Mouse (Mus musculus) lung, embryonic 15.5 days (tissue): ENCODE results near the gene Mvb12b. TPM values are rescaled to one million over a fixed set of nuclear protein-coding genes. Genes with fewer than 3 reads are reported as not detected.

Experiments used
- ATAC-seq: fragments of 200-750 bp; cut with Nextera tagmentation; 2 replicates; pipeline ENCODE4 v1.8.0; 2017; ENCODE audit warnings: moderate number of reproducible peaks, borderline replicate concordance; ENCODE audit not compliant: low FRiP score, low TSS enrichment; ENCODE audit errors: extremely low read depth
- H3K27ac ChIP-seq: fragments of 300-500 bp; sonication (generic); 2 replicates; pipeline ENCODE4 v1.5.1; 2015; ENCODE audit warnings: moderate library complexity, mild to moderate bottlenecking, inconsistent platforms
- H3K27me3 ChIP-seq: fragments of 300-500 bp; sonication (generic); 2 replicates; pipeline ENCODE4 v1.6.1; 2015; ENCODE audit warnings: inconsistent platforms
- H3K36me3 ChIP-seq: fragments of 300-500 bp; sonication (generic); 2 replicates; pipeline ENCODE4 v1.6.1; 2015; ENCODE audit warnings: inconsistent platforms
- H3K4me1 ChIP-seq: fragments of 300-500 bp; sonication (generic); 2 replicates; pipeline ENCODE4 v1.6.1; 2015; ENCODE audit warnings: inconsistent platforms
- H3K4me2 ChIP-seq: fragments of 300-500 bp; sonication (generic); 2 replicates; pipeline ENCODE4 v1.6.1; 2015; ENCODE audit warnings: inconsistent platforms, mild to moderate bottlenecking, moderate library complexity
- H3K4me3 ChIP-seq: fragments of 300-500 bp; sonication (generic); 2 replicates; pipeline ENCODE4 v1.5.1; 2015; ENCODE audit warnings: mild to moderate bottlenecking, inconsistent platforms
- H3K9ac ChIP-seq: fragments of 300-500 bp; sonication (generic); 2 replicates; pipeline ENCODE4 v1.6.1; 2015; ENCODE audit warnings: inconsistent platforms
- H3K9me3 ChIP-seq: fragments of 300-500 bp; sonication (generic); 2 replicates; pipeline ENCODE4 v1.6.1; 2016; ENCODE audit warnings: inconsistent platforms
- WGBS: fragments of 180-500 bp; shearing (Covaris S2); methylation state at CpG from one replicate; pipeline ENCODE4 v1.1.7; 2015; 5-methylcytosine and 5-hydroxymethylcytosine counted together
- polyA plus RNA-seq: library from polyadenylated mRNA; unstranded; fragments of >200 nt; fragmentation: Nextera tagmentation; extraction: Ambion mirVana; gene quantifications from 2 replicates; pipeline ENCODE4 v1.2.1, GENCODE M21; 2015

The Mvb12b gene
- polyA plus RNA-seq, 1 experiment from 2014 or later, result 22.8 TPM

GRCm38 (mm10) chr2:33771388-33771787, 116.4 kb downstream of the Mvb12b start:
- Histone ChIP-seq H3K4me2 (no peak overlapping the region), H3K9me3 (no peaks in the 10 kb centered on the region), H3K27me3 (no peaks in the 10 kb centered on the region), H3K27ac (no peak overlapping the region), H3K4me1 (no peaks in the 10 kb centered on the region), H3K4me3 (no peak overlapping the region), H3K36me3 (peaks cover 12% of the 10 kb centered on the region; the same call in 1 of the 2 replicates), H3K9ac (no peak overlapping the region)
- 77% methylated on average over 10 of the region's 10 CpGs for WGBS
- ATAC-seq, result no peak

- no peaks in the 10 kb centered on the region for H3K4me1 ChIP-seq
- H3K9me3 ChIP-seq, result no peaks in the 10 kb centered on the region
- H3K27ac ChIP-seq, result no peak overlapping the region
- no peaks in the 10 kb centered on the region for H3K27me3 ChIP-seq
- no peak for ATAC-seq
- WGBS, result 80% methylated on average over 4 of the region's 4 CpGs
- H3K36me3 ChIP-seq, result peaks cover 10% of the 10 kb centered on the region; the same call in 1 of the 2 replicates
- H3K4me2 ChIP-seq, result no peak overlapping the region
- H3K9ac ChIP-seq, result no peak overlapping the region
- no peak overlapping the region for H3K4me3 ChIP-seq
Measured at GRCm38 (mm10) chr2:33770526-33771130, 117.1 kb downstream of the Mvb12b start.

GRCm38 (mm10) chr2:33764476-33764875, 123.3 kb downstream of the Mvb12b start:
- no peaks in the 10 kb centered on the region for H3K9me3 ChIP-seq
- ATAC-seq, result 0 out of 2 replicates have a peak, but pooled peaks have one; percentile 56
- H3K27ac ChIP-seq, result no peak overlapping the region
- no peak overlapping the region for H3K9ac ChIP-seq
- H3K4me2 ChIP-seq, result no peak overlapping the region
- WGBS, result 56% methylated on average over 5 of the region's 8 CpGs
- H3K27me3 ChIP-seq, result no peaks in the 10 kb centered on the region
- peaks cover 13% of the 10 kb centered on the region for H3K4me1 ChIP-seq
- H3K36me3 ChIP-seq, result no peaks in the 10 kb centered on the region
- no peak overlapping the region for H3K4me3 ChIP-seq

GRCm38 (mm10) chr2:33762210-33762609, 125.5 kb downstream of the Mvb12b start:
- Histone ChIP-seq H3K36me3 (no peaks in the 10 kb centered on the region), H3K4me1 (peaks cover 15% of the 10 kb centered on the region), H3K27me3 (no peaks in the 10 kb centered on the region), H3K9ac (no peak overlapping the region), H3K9me3 (no peaks in the 10 kb centered on the region), H3K27ac (no peak overlapping the region), H3K4me2 (no peak overlapping the region), H3K4me3 (no peak overlapping the region)
- ATAC-seq, result no peak
- WGBS, result 50% methylated on average over 6 of the region's 6 CpGs

GRCm38 (mm10) chr2:33760571-33760991, 127.2 kb downstream of the Mvb12b start:
- Histone ChIP-seq H3K4me1 (peaks cover 24% of the 10 kb centered on the region), H3K27ac (no peak overlapping the region), H3K27me3 (no peaks in the 10 kb centered on the region), H3K4me2 (no peak overlapping the region), H3K36me3 (no peaks in the 10 kb centered on the region), H3K9ac (no peak overlapping the region), H3K9me3 (no peaks in the 10 kb centered on the region), H3K4me3 (no peak overlapping the region)
- no peak for ATAC-seq
- 42% methylated on average over 13 of the region's 13 CpGs for WGBS

- no peak for ATAC-seq
- no peak overlapping the region for H3K27ac ChIP-seq
- H3K4me2 ChIP-seq, result no peak overlapping the region
- WGBS, result 65% methylated on average over 10 of the region's 10 CpGs
- H3K9me3 ChIP-seq, result no peaks in the 10 kb centered on the region
- peaks cover 35% of the 10 kb centered on the region for H3K4me1 ChIP-seq
- H3K27me3 ChIP-seq, result no peaks in the 10 kb centered on the region
- no peak overlapping the region for H3K4me3 ChIP-seq
- H3K36me3 ChIP-seq, result no peaks in the 10 kb centered on the region
- H3K9ac ChIP-seq, result no peak overlapping the region
Measured at GRCm38 (mm10) chr2:33759447-33759846, 128.3 kb downstream of the Mvb12b start.

GRCm38 (mm10) chr2:33755633-33756020, 132.1 kb downstream of the Mvb12b start:
- Histone ChIP-seq H3K36me3 (peaks cover 5% of the 10 kb centered on the region; the same call in 1 of the 2 replicates), H3K4me1 (peaks cover 54% of the 10 kb centered on the region), H3K27me3 (no peaks in the 10 kb centered on the region), H3K4me2 (no peak overlapping the region), H3K4me3 (no peak overlapping the region), H3K27ac (peak overlapping the region; percentile 97), H3K9me3 (no peaks in the 10 kb centered on the region), H3K9ac (no peak overlapping the region)
- 45% methylated on average over 6 of the region's 6 CpGs for WGBS
- ATAC-seq, result no peak

GRCm38 (mm10) chr2:33754980-33755632, 132.6 kb downstream of the Mvb12b start:
- Histone ChIP-seq H3K4me1 (peaks cover 49% of the 10 kb centered on the region), H3K27ac (peak overlapping the region; percentile 97), H3K4me3 (no peak overlapping the region), H3K27me3 (no peaks in the 10 kb centered on the region), H3K36me3 (peaks cover 5% of the 10 kb centered on the region; the same call in 1 of the 2 replicates), H3K9me3 (no peaks in the 10 kb centered on the region), H3K4me2 (no peak overlapping the region), H3K9ac (no peak overlapping the region)
- WGBS, result 46% methylated on average over 7 of the region's 7 CpGs
- no peak for ATAC-seq

- Histone ChIP-seq H3K27me3 (no peaks in the 10 kb centered on the region), H3K27ac (peak overlapping the region; percentile 97), H3K9me3 (no peaks in the 10 kb centered on the region), H3K36me3 (peaks cover 11% of the 10 kb centered on the region), H3K4me1 (peaks cover 42% of the 10 kb centered on the region), H3K9ac (no peak overlapping the region), H3K4me2 (peak overlapping the region; percentile 25), H3K4me3 (no peak overlapping the region)
- no peak for ATAC-seq
- WGBS, result 70% methylated on average over 3 of the region's 3 CpGs
Measured at GRCm38 (mm10) chr2:33754317-33754633, 133.5 kb downstream of the Mvb12b start.

GRCm38 (mm10) chr2:33753630-33754316, 134.0 kb downstream of the Mvb12b start:
- peak overlapping the region; percentile 40 for H3K4me2 ChIP-seq
- peak; percentile 92 for ATAC-seq
- 7% methylated on average over 15 of the region's 15 CpGs for whole genome bisulfite sequencing
- H3K27me3 ChIP-seq, result no peaks in the 10 kb centered on the region
- H3K9me3 ChIP-seq, result no peaks in the 10 kb centered on the region
- peaks cover 12% of the 10 kb centered on the region for H3K36me3 ChIP-seq
- H3K27ac ChIP-seq, result peak overlapping the region; percentile 97
- peaks cover 42% of the 10 kb centered on the region for H3K4me1 ChIP-seq
- H3K9ac ChIP-seq, result 0 out of 2 replicates have a peak overlapping the region, but pooled peaks have one; percentile 11
- no peak overlapping the region for H3K4me3 ChIP-seq

GRCm38 (mm10) chr2:33750611-33751010, 137.1 kb downstream of the Mvb12b start:
- Histone ChIP-seq H3K27me3 (no peaks in the 10 kb centered on the region), H3K4me3 (no peak overlapping the region), H3K4me1 (peaks cover 39% of the 10 kb centered on the region), H3K9ac (no peak overlapping the region), H3K36me3 (peaks cover 12% of the 10 kb centered on the region), H3K9me3 (no peaks in the 10 kb centered on the region), H3K27ac (no peak overlapping the region), H3K4me2 (no peak overlapping the region)
- no peak for ATAC-seq
- 86% methylated on average over 7 of the region's 7 CpGs for WGBS

- Histone ChIP-seq H3K9ac (no peak overlapping the region), H3K36me3 (peaks cover 7% of the 10 kb centered on the region), H3K27ac (peak overlapping the region; percentile 39; the same call in 1 of the 2 replicates), H3K27me3 (no peaks in the 10 kb centered on the region), H3K4me3 (no peak overlapping the region), H3K4me1 (peaks cover 6% of the 10 kb centered on the region), H3K9me3 (no peaks in the 10 kb centered on the region), H3K4me2 (no peak overlapping the region)
- WGBS, result 6% methylated on average over 5 of the region's 5 CpGs
- ATAC-seq, result peak; percentile 47; the same call in 1 of the 2 replicates
Measured at GRCm38 (mm10) chr2:33746471-33746870, 141.3 kb downstream of the Mvb12b start.
